Mouse (Mus musculus): Measurements from ENCODE around the gene Nbl1. TPM values are rescaled to one million over a fixed set of nuclear protein-coding genes. Genes with fewer than 3 reads are reported as not detected.

The Nbl1 gene
- total RNA-seq (2021), result 10 to 100 TPM; 73.0 to 76.2 TPM

DNA sequence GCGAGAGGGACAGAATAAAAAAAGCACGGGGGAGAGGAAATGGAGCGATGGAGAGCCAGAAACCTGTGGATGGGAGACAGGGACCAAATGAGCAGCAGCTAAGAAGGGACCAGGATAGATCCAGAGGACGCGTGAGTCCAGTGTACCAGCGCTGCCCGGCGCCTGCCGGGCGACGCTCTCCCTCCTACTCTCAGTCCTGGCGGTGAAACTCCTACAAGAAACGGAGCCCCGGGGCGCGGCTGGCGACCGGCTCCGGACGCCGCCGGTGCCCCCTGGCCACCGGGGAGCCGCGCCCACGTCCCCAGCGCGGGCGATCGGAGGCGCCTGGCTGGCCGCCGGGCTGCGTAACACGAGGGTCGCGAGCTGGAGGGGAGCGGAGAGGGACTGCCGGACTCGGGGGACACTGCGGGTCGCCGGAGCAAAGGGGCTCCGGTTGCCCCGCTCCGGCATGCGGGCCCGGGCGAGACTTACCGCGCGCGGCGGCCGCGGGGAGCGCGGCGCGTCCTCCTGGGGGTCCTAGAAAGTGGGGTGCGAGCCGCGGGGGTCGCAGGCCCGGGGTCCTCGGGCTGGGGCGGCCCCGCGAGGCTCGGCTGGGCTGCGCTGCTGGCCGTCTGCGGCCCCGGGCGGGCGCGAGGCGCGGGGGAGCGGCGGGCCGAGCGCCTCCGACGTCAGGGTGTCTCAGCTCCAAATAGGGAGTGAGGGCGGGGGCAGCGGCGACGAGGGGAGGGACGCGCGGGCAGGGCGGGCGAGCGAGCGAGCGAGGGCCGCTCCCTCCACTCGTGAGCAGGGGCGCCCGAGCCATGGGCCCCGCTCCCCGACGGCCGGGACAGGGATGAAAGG lies at the start of gene Nbl1:
Gene Nbl1, minus strand, starts transcription at position 638 of the 840 bp plus-strand sequence.
- intact Hi-C loops (cut with DNase I), result no loop called here
- peak in 1 of 2 experiments; percentile 55 for DNase-seq (ENCODE audit: low spot score in 2 of 2)

DNA sequence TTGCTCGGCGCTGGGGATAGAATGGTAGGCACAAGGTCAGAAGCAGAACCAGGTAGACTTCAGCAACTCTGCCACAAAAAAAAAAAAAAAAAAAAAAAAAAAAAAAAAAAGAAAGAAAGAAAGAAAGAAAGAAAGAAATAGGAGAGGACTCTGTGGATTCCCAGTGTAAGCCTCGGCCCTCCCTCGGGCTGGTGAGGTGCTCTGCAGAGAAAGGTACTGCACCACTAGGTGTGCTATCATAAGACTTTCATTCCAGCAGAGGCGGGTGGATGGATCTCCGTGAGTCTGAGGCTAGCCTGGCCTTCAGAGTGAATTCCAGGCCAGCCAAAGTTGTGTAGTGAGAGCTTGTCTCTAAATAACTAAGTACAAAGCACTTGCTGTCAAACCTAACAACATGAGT lies 49.0 kb upstream of the Nbl1 start:
- DNase-seq (ENCODE audit: low spot score in 2 of 2), result no peak
- intact Hi-C loops (cut with DNase I), result no loop called here

GRCm38 (mm10) chr4:139140267-139140666 lies 47.5 kb upstream of the Nbl1 start:
- no peak for DNase-seq (ENCODE audit: low spot score in 2 of 2)
- intact Hi-C loops (cut with DNase I), result no loop called here

DNA sequence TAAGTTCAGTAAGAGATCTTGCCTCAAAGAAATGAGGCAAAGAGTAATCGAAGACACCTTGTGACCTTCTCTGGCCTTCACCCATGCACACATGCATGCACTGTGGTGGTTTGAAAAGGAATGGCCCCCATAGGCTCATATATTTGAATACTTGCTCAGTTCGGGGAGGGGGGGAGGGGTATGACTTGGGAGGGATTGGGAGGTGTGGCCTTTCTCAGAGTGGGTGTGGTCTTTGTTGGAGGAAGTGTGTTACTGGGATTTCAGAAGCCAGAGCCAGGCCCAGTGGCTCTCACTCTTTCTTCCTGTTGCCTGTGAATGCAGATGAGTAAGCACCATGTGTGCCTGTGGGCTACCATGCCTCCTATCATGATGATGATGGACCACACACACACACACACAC lies 43.2 kb upstream of the Nbl1 start:
- no peak for DNase-seq (ENCODE audit: low spot score in 2 of 2)
- intact Hi-C loops (cut with DNase I), result no loop called here

DNA sequence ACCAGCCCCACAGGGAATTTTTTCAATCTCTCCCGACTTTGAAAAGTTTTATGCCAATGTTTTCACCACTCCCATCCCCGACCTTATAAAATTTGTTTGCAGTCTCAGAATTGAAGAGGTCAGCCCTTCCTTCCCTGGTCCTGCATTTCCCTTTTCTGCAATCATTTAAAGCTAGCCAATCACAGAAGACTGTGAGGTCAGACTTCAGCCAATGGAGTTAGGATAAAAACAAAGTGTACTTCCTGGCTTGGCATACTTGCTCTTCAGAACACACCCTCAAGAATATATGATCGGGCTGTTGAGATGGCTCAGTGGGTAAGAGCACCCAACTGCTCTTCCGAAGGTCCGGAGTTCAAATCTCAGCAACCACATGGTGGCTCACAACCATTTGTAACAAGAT lies 40.3 kb upstream of the Nbl1 start:
- no peak for DNase-seq (ENCODE audit: low spot score in 2 of 2)
- intact Hi-C loops (cut with DNase I), result no loop called here

- DNase-seq (ENCODE audit: low spot score in 2 of 2), result no peak
- intact Hi-C loops (cut with DNase I), result loop anchor here (2.0 kb wide), 1 partner anchor 61 kb away; the partner anchor contains the start of gene Capzb
Observed at GRCm38 (mm10) chr4:139131858-139132672, 39.3 kb upstream of the Nbl1 start.

- peak; percentile 97 for DNase-seq (ENCODE audit: low spot score in 2 of 2)
- intact Hi-C loops (cut with DNase I), result loop anchor here (2.0 kb wide), 1 partner anchor 62 kb away; the partner anchor contains the start of gene Capzb
Observed at GRCm38 (mm10) chr4:139130701-139131549, 38.1 kb upstream of the Nbl1 start, which contains the start of gene Minos1. Minos1 (minus strand) TSS chr4:139131113.

- peak in 1 of 2 experiments; percentile 19 for DNase-seq (ENCODE audit: low spot score in 2 of 2)
- intact Hi-C loops (cut with DNase I), result loop anchor here (2.0 kb wide), 1 partner anchor 63 kb away; the partner anchor contains the start of gene Capzb
Observed at GRCm38 (mm10) chr4:139129806-139130700, 37.3 kb upstream of the Nbl1 start.

- DNase-seq (ENCODE audit: low spot score in 2 of 2), result no peak
- intact Hi-C loops (cut with DNase I), result no loop called here
Observed at GRCm38 (mm10) chr4:139126475-139126874, 33.7 kb upstream of the Nbl1 start.

GRCm38 (mm10) chr4:139124940-139125339 lies 32.1 kb upstream of the Nbl1 start:
- intact Hi-C loops (cut with DNase I), result no loop called here

DNA sequence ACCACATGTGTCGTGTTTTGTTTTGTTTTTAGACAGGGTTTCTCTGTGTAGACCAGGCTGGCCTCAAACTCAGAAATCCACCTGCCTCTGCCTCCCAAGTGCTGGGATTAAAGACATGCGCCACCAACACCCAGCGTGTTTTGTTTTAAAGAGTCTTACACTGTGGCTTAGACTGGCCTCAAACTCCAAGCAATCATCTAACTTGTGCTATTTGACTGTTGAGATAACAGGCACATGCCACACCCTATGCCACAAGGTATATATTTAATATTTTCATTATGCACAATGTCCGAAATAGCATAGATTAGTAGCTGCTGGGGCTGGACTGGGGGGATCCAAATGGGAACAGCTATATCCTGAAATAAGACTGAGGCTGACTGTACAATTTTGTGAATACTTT lies 29.8 kb upstream of the Nbl1 start:
- no peak for DNase-seq (ENCODE audit: low spot score in 2 of 2)
- intact Hi-C loops (cut with DNase I), result no loop called here

More at GRCm38 (mm10) chr4:139124940-139125339, 32.1 kb upstream of the Nbl1 start:
- no peak for DNase-seq (ENCODE audit: low spot score in 2 of 2)

- intact Hi-C loops (cut with DNase I), result no loop called here
- DNase-seq (ENCODE audit: low spot score in 2 of 2), result no peak
Observed at GRCm38 (mm10) chr4:139120998-139121397, 28.2 kb upstream of the Nbl1 start.

DNA sequence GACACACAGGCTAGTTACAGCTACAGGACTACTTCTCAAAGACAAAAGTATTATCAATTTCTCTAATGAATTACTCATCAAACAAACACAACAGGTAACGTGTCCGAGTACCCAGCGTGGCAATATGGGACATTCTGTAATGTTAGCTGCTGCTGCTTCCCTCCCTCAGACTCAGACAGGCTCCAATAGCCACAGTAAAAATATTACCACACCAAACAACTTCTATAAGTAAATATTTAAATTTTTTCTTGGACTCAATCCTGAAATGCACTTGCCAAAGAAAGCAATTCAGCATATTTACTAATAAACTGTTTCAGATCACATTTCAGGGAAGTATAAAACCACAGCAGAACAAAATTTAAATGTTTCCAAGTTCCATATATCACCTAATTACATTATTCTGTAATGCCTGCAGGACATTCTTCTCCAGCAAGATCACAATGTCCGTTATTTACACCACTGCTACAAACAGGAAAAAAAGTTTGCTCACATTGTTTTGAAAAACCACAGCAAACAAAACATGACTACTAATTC lies 27.6 kb upstream of the Nbl1 start:
- intact Hi-C loops (cut with DNase I), result no loop called here

DNA sequence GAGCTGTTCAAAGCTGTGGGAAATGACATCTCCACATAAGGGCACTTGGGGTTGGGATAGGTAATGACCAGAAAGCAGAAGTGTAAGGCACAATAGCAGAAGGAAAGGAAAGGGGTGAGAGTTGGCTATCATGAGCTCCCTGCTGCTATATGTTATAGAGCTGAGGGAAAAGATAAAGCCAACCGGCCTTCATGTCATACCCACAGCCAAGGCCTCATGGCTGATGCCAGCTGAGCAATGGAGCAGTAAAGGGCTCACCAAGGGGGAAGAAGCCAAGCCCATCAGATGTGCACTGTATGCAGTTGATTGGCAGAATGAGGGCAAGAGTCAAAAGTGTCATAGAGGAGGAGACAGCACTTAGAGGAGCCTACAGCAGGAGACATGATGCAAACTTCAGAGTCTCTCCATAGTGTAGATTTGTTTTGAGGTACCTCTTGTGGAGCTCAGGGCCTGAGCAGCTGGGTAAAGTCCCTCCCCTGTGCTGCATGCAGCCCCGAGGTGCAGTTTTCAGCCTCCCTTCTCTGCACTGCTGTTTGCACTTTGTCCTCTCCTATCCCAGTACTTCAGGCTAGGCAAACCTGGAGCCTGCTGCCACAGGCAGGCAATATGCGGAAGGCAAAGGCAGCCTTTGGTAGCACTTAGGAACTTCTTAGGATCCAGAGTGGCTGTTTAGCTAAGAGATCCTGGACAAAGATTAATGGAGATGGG lies 23.7 kb upstream of the Nbl1 start:
- intact Hi-C loops (cut with DNase I), result no loop called here
- DNase-seq (ENCODE audit: low spot score in 2 of 2), result no peak

More for the DNA sequence above, 27.6 kb upstream of the Nbl1 start:
- no peak for DNase-seq (ENCODE audit: low spot score in 2 of 2)

- no peak for DNase-seq (ENCODE audit: low spot score in 2 of 2)
- intact Hi-C loops (cut with DNase I), result no loop called here
Observed at GRCm38 (mm10) chr4:139115721-139116120, 22.9 kb upstream of the Nbl1 start.

GRCm38 (mm10) chr4:139112482-139112881 lies 19.7 kb upstream of the Nbl1 start:
- DNase-seq (ENCODE audit: low spot score in 2 of 2), result no peak
- intact Hi-C loops (cut with DNase I), result no loop called here

DNA sequence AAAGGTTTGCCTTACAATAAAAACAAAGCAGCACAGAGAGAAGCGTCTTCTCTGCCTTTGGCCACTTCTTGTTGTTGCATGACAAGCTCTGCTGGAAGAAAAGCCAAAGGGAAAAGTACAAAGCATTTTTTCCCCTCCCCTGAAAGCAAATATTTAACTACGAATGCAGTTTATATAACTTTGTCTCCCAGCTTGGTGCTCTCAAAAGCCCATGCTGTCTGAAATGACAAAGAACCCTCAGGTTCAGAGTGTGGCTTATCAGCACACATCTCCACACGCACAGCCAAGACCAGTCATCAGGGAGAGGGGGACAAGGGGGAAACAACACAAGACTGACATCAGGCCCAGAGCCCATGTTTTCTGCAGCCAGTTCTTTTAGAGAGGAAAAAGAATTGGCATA lies 18.6 kb upstream of the Nbl1 start:
- no peak for DNase-seq (ENCODE audit: low spot score in 2 of 2)
- intact Hi-C loops (cut with DNase I), result no loop called here

GRCm38 (mm10) chr4:139110858-139111257 lies 18.1 kb upstream of the Nbl1 start:
- intact Hi-C loops (cut with DNase I), result no loop called here
- DNase-seq (ENCODE audit: low spot score in 2 of 2), result no peak

Data from left cerebral cortex, postnatal 36 days (tissue).